Comparison of ENCODE assay signal across 8 mouse cellular contexts in the genomic region with DNA sequence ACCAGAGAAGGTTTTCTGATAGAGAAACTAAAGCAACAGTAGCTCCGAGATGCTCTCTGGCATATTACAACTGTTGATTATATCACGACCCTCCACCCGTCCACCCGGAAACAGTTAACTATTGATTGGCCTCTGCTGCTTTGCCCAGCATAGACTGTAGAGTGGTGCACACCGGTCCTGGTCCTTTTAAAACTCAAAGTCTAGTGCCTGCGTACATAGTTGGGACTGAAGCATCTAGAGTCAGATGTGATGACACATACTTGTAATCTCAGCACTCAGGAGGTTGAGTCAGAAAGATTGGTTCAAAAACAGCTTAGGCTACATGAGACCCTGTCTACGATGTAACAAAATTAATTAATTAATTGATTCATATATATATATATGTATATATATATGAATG. TPM values are rescaled to one million over a fixed set of nuclear protein-coding genes. Genes with fewer than 3 reads are reported as not detected.
A peak's percentile ranks its signal among the peaks of the same experiment; 100 is the strongest.
DNase-seq lines count a peak whose midpoint lies in the region; ATAC-seq and TF ChIP-seq lines count a peak whose summit lies in the region.

No protein-coding gene starts in this region.

- no peak for ATAC-seq in kidney, embryonic 15.5 days (replicated peaks; ENCODE audit: low FRiP score)
- peak; percentile 57; the same call in 1 of the 2 replicates for ATAC-seq in hindbrain, embryonic 15.5 days (ENCODE audit: low FRiP score, low read depth)
- ATAC-seq in midbrain, embryonic 14.5 days (ENCODE audit: low FRiP score, low TSS enrichment): no peak

- TF ChIP-seq CTCF in bone marrow, adult 2 months (IDR thresholded peaks at IDR 0.05; ENCODE audit: control insufficient read depth, insufficient read depth, low read length): no peak

- peak overlapping the region; percentile 85; the same call in 1 of the 2 replicates for H3K27ac ChIP-seq in kidney, embryonic 15.5 days
- no peak overlapping the region for H3K27ac ChIP-seq in bone marrow, adult 2 months (ENCODE audit: control insufficient read depth, insufficient read depth, low read depth, low read length, poor library complexity)
- H3K27ac ChIP-seq in hindbrain, embryonic 15.5 days (replicated peaks): peak overlapping the region; percentile 57; the same call in 1 of the 2 replicates
- no peak overlapping the region for H3K27ac ChIP-seq in midbrain, embryonic 14.5 days (replicated peaks; ENCODE audit: low read depth, low read length)

- peak overlapping the region; percentile 63 for H3K9ac ChIP-seq in kidney, embryonic 15.5 days
- peak overlapping the region; percentile 53; the same call in 1 of the 2 replicates for H3K9ac ChIP-seq in hindbrain, embryonic 15.5 days
- peak overlapping the region; percentile 60 for H3K9ac ChIP-seq in midbrain, embryonic 14.5 days (replicated peaks; ENCODE audit: low read length)

- 19% methylated on average over 7 of the region's 7 CpGs for WGBS in kidney, embryonic 15.5 days
- WGBS in bone marrow, adult 2 months: 16% methylated on average over 7 of the region's 7 CpGs
- 32% methylated on average over 7 of the region's 7 CpGs for WGBS in hindbrain, embryonic 15.5 days
- WGBS in midbrain, embryonic 14.5 days: 34% methylated on average over 7 of the region's 7 CpGs

- H3K36me3 ChIP-seq in kidney, embryonic 15.5 days: peaks cover 14% of the 10 kb centered on the region; the same call in 1 of the 2 replicates
- peaks cover 6% of the 10 kb centered on the region; the same call in 1 of the 2 replicates for H3K36me3 ChIP-seq in hindbrain, embryonic 15.5 days
- H3K36me3 ChIP-seq in midbrain, embryonic 14.5 days (ENCODE audit: control insufficient read depth, insufficient read depth, low read length): peaks cover 14% of the 10 kb centered on the region; the same call in 1 of the 2 replicates

- H3K4me1 ChIP-seq in kidney, embryonic 15.5 days: peaks cover 21% of the 10 kb centered on the region
- H3K4me1 ChIP-seq in bone marrow, adult 2 months (ENCODE audit: control insufficient read depth, insufficient read depth, low read length): no peaks in the 10 kb centered on the region; the same call in 1 of the 2 replicates
- peaks cover 18% of the 10 kb centered on the region for H3K4me1 ChIP-seq in hindbrain, embryonic 15.5 days (replicated peaks)
- H3K4me1 ChIP-seq in midbrain, embryonic 14.5 days (ENCODE audit: control insufficient read depth, insufficient read depth, low read length): peaks cover 19% of the 10 kb centered on the region

- H3K4me3 ChIP-seq in kidney, embryonic 15.5 days (replicated peaks): peak overlapping the region; percentile 77
- H3K4me3 ChIP-seq in bone marrow, adult 2 months (replicated peaks; ENCODE audit: control insufficient read depth, low read depth, low read length): peak overlapping the region; percentile 83
- peak overlapping the region; percentile 60 for H3K4me3 ChIP-seq in hindbrain, embryonic 15.5 days
- H3K4me3 ChIP-seq in midbrain, embryonic 14.5 days (replicated peaks; ENCODE audit: low read depth, low read length): peak overlapping the region; percentile 81

- no peak for TF ChIP-seq POLR2A in bone marrow, adult 2 months (IDR thresholded peaks at IDR 0.05; ENCODE audit: borderline replicate concordance, control insufficient read depth, low read depth, low read length)

- H3K4me2 ChIP-seq in kidney, embryonic 15.5 days: peak overlapping the region; percentile 68
- peak overlapping the region; percentile 76 for H3K4me2 ChIP-seq in hindbrain, embryonic 15.5 days
- H3K4me2 ChIP-seq in midbrain, embryonic 14.5 days (ENCODE audit: low read length): peak overlapping the region; percentile 72

- intact Hi-C loops in left cerebral cortex, postnatal 14 days (cut with DNase I): loop anchor here (5.0 kb wide), 1 partner anchor 46 kb away; the partner anchor contains the start of gene Mtmr3

- H3K9me3 ChIP-seq in kidney, embryonic 15.5 days (replicated peaks): no peaks in the 10 kb centered on the region
- no peaks in the 10 kb centered on the region for H3K9me3 ChIP-seq in hindbrain, embryonic 15.5 days
- no peaks in the 10 kb centered on the region for H3K9me3 ChIP-seq in midbrain, embryonic 14.5 days (ENCODE audit: control insufficient read depth, low read length)

- H3K27me3 ChIP-seq in kidney, embryonic 15.5 days: no peaks in the 10 kb centered on the region
- no peaks in the 10 kb centered on the region for H3K27me3 ChIP-seq in hindbrain, embryonic 15.5 days
- H3K27me3 ChIP-seq in midbrain, embryonic 14.5 days (ENCODE audit: control insufficient read depth, insufficient read depth, low read length): no peaks in the 10 kb centered on the region

- DNase-seq in kidney, postnatal 36 days: no peak
- no peak for DNase-seq in midbrain, embryonic 14.5 days
- no peak for DNase-seq in cerebellum, postnatal 4 days (ENCODE audit: low spot score in 2 of 2)
- DNase-seq in left cerebral cortex, postnatal 14 days (ENCODE audit: low spot score in 2 of 2): no peak
- DNase-seq in thymus, postnatal 0 days (ENCODE audit: low spot score): no peak

RNA-seq across cellular contexts. Expression of gene Ascc2, which starts 0.7 kb away (rescaled TPM):
- polyA plus RNA-seq in kidney, embryonic 15.5 days (2015; fragmentation: Nextera tagmentation; extraction: Ambion mirVana): 34.5 and 36.5 TPM in 2 replicates
- 11.3 and 18.1 TPM in 2 replicates for polyA plus RNA-seq in bone marrow, adult 2 months (2011; ENCODE audit: insufficient read depth, insufficient read length, low replicate concordance, missing spikeins)
- 21.1 and 21.4 TPM in 2 replicates for polyA plus RNA-seq in hindbrain, embryonic 15.5 days (2015; fragmentation: Nextera tagmentation; extraction: Ambion mirVana)
- 15.4 and 21.7 TPM in 2 replicates for polyA plus RNA-seq in midbrain, embryonic 14.5 days (2014; fragmentation: Nextera tagmentation; extraction: Ambion mirVana)
- total RNA-seq in left cerebral cortex, postnatal 14 days (2021): 10 to 100 TPM; 18.6 to 19.8 TPM
- 27.3 and 27.4 TPM in 2 replicates for polyA plus RNA-seq in thymus, postnatal 0 days (2015; fragmentation: Nextera tagmentation; extraction: Ambion mirVana)

RNA-seq across cellular contexts. Expression of gene Gm11032, which starts 18.4 kb away (rescaled TPM):
- not detected in 2 replicates for polyA plus RNA-seq in kidney, embryonic 15.5 days (2015; fragmentation: Nextera tagmentation; extraction: Ambion mirVana)
- not detected in 2 replicates for polyA plus RNA-seq in bone marrow, adult 2 months (2011; ENCODE audit: insufficient read depth, insufficient read length, low replicate concordance, missing spikeins)
- not detected in 2 replicates for polyA plus RNA-seq in hindbrain, embryonic 15.5 days (2015; fragmentation: Nextera tagmentation; extraction: Ambion mirVana)
- polyA plus RNA-seq in midbrain, embryonic 14.5 days (2014; fragmentation: Nextera tagmentation; extraction: Ambion mirVana): not detected in 2 replicates
- total RNA-seq in left cerebral cortex, postnatal 14 days (2021): not detected
- polyA plus RNA-seq in thymus, postnatal 0 days (2015; fragmentation: Nextera tagmentation; extraction: Ambion mirVana): not detected in 2 replicates

RNA-seq across cellular contexts. Expression of gene Mtmr3, which starts 43.6 kb away (rescaled TPM):
- 24.4 and 25.6 TPM in 2 replicates for polyA plus RNA-seq in kidney, embryonic 15.5 days (2015; fragmentation: Nextera tagmentation; extraction: Ambion mirVana)
- polyA plus RNA-seq in bone marrow, adult 2 months (2011; ENCODE audit: insufficient read depth, insufficient read length, low replicate concordance, missing spikeins): 33.7 and 49.6 TPM in 2 replicates
- polyA plus RNA-seq in hindbrain, embryonic 15.5 days (2015; fragmentation: Nextera tagmentation; extraction: Ambion mirVana): 34.3 and 34.4 TPM in 2 replicates
- polyA plus RNA-seq in midbrain, embryonic 14.5 days (2014; fragmentation: Nextera tagmentation; extraction: Ambion mirVana): 34.7 and 44.1 TPM in 2 replicates
- 10 to 100 TPM; 60.8 to 65.5 TPM for total RNA-seq in left cerebral cortex, postnatal 14 days (2021)
- polyA plus RNA-seq in thymus, postnatal 0 days (2015; fragmentation: Nextera tagmentation; extraction: Ambion mirVana): 23.4 and 23.6 TPM in 2 replicates

Comparison
In these comparisons a context has a peak if more than half of its experiments do, and no peak if none do; other contexts are left out.
1. H3K27ac ChIP-seq: peak in kidney, embryonic 15.5 days (single experiment) and hindbrain, embryonic 15.5 days (single experiment); none in bone marrow, adult 2 months (single experiment) and midbrain, embryonic 14.5 days (single experiment).
2. Peak in every context shown above with its lines, with median percentiles within 50 percentile points of each other: H3K4me2 ChIP-seq, H3K4me3 ChIP-seq and H3K9ac ChIP-seq.